Mouse (Mus musculus): Measurements from ENCODE around the gene Tnk1.

Tnk1 gene

DNA sequence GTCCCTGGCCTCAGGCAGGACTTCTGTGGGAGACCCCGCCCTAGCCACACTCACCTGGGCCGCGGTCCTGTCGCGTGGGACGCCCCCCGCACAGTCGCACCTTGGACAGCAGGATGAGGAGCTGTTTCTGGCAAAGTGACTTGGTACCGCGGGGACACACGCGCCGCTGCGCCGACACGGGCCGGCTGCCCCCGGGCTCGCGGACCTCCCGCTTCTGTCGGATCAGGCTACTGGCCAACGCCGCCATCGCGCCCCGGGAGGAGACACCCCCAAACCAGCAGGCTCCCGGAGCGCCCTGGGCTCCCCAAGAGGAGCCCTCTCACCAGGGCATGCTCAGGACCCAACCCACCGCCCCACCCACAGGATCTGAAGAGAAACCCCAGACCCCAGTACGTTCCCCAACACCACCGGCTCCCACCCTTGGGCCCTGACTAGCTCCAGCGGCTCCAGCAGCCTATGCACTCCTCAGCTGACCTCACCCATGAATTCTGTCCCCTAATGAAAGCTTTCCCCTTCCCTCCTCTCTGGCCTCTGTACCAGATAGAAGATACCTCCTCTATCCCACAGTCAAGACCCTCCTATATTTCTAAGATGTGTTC lies 57.1 kb downstream of the Tnk1 start, which contains the start of gene Fgf11:
TSS of gene Fgf11 (minus strand) at position 479 of the 599 bp plus-strand sequence.
- no peak for DNase-seq

Data from right cerebral cortex, postnatal 25 days (tissue).